In the genomic region with DNA sequence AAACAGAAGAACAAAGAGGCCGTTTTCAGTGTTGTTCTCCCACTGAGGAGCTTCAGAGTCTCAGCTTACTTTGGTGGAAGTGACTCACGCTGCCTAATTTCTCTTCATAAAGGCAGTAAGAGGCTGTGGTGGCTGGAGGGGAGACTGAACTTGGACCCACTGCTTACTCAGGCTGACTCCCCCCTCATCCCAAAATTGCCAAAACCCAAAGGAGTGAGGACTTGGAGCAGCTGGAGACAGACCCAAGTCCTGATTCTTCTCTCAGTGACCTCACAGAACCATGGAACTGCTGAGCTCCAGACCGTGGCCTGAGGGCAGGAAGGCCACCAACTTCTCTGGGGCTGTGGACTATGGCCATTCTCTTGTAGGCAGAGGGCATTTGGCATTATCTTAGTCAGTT, we compare ENCODE assay signal across 27 mouse cellular contexts. TPM values are rescaled to one million over a fixed set of nuclear protein-coding genes. Genes with fewer than 3 reads are reported as not detected.
A peak's percentile ranks its signal among the peaks of the same experiment; 100 is the strongest.
DNase-seq lines count a peak whose midpoint lies in the region; ATAC-seq and TF ChIP-seq lines count a peak whose summit lies in the region.
"Had no signal": no experiment of that assay in that cellular context is flagged by ENCODE, and none has a peak within 500 bp of the region (broad histone marks: within the 10 kb centered on the region; RNA-seq: fewer than 3 reads in every experiment).

No protein-coding gene starts in this region.

- no peaks in the 10 kb centered on the region for H3K4me1 ChIP-seq in kidney, adult 2 months (ENCODE audit: control insufficient read depth, insufficient read depth, low read length)
- H3K4me1 ChIP-seq in kidney, embryonic 15.5 days, result no peaks in the 10 kb centered on the region
- H3K4me1 ChIP-seq in testis, adult 2 months (ENCODE audit: control insufficient read depth, insufficient read depth, low read length), result no peaks in the 10 kb centered on the region
- H3K4me1 ChIP-seq: embryonic facial prominence, embryonic 13.5 days; embryonic facial prominence, embryonic 15.5 days had no signal

- H3K27ac ChIP-seq in kidney, adult 2 months (ENCODE audit: insufficient read depth, low read depth, low read length), result no peak overlapping the region
- no peak overlapping the region for H3K27ac ChIP-seq in kidney, embryonic 15.5 days
- peak overlapping the region; percentile 71 for H3K27ac ChIP-seq in testis, adult 2 months (ENCODE audit: control insufficient read depth, insufficient read depth, low read depth, low read length)
- H3K27ac ChIP-seq in layer of hippocampus, adult 2 months, result no peak overlapping the region
- H3K27ac ChIP-seq: embryonic facial prominence, embryonic 13.5 days; embryonic facial prominence, embryonic 15.5 days; forebrain, embryonic 10.5 days; forebrain, embryonic 12.5 days had no signal

- no peaks in the 10 kb centered on the region for H3K9me3 ChIP-seq in kidney, embryonic 15.5 days (replicated peaks)
- H3K9me3 ChIP-seq: embryonic facial prominence, embryonic 13.5 days; embryonic facial prominence, embryonic 15.5 days; forebrain, embryonic 10.5 days; forebrain, embryonic 12.5 days; G1E had no signal

- peak; percentile 27 for DNase-seq in kidney, adult 2 months
- DNase-seq in testis, postnatal 10 days (ENCODE audit: low spot score), result no peak
- DNase-seq in Muller cell, postnatal 12 days (ENCODE audit: inconsistent ontology term), result peak; percentile 2
- DNase-seq in cerebellum, adult 9-10 months, result no peak
- DNase-seq in layer of hippocampus, adult 2 months (ENCODE audit: low spot score in 2 of 2), result no peak
- DNase-seq: adrenal gland, adult 2 months; adrenal gland, postnatal 10 days; adrenal gland, postnatal 25 days; cerebellum, adult 11 months; cerebellum, adult 18-20 months; cerebellum, adult 8-10 months; cerebellum, postnatal 10 days; cerebellum, postnatal 25 days had no signal

- no peak overlapping the region for H3K9ac ChIP-seq in kidney, embryonic 15.5 days
- H3K9ac ChIP-seq: embryonic facial prominence, embryonic 13.5 days; embryonic facial prominence, embryonic 15.5 days; forebrain, embryonic 12.5 days had no signal

- TF ChIP-seq POLR2A in kidney, adult 2 months (IDR thresholded peaks at IDR 0.05; ENCODE audit: low read depth, low read length), result no peak
- peak; percentile 69; the same call in 1 of the 2 replicates for TF ChIP-seq POLR2A in testis, adult 2 months (IDR thresholded peaks at IDR 0.05; ENCODE audit: control insufficient read depth, low read depth, low read length)

- no peaks in the 10 kb centered on the region for H3K36me3 ChIP-seq in kidney, adult 2 months (ENCODE audit: control insufficient read depth, insufficient read depth, low read length)
- no peaks in the 10 kb centered on the region for H3K36me3 ChIP-seq in kidney, embryonic 15.5 days
- no peaks in the 10 kb centered on the region for H3K36me3 ChIP-seq in testis, adult 2 months (ENCODE audit: control insufficient read depth, insufficient read depth, low read length)
- H3K36me3 ChIP-seq: embryonic facial prominence, embryonic 13.5 days; embryonic facial prominence, embryonic 15.5 days; forebrain, embryonic 10.5 days; forebrain, embryonic 12.5 days; G1E had no signal

- H3K4me2 ChIP-seq in kidney, embryonic 15.5 days, result no peak overlapping the region
- H3K4me2 ChIP-seq: embryonic facial prominence, embryonic 13.5 days; embryonic facial prominence, embryonic 15.5 days; forebrain, embryonic 12.5 days had no signal

- no peak for ATAC-seq in kidney, embryonic 15.5 days (replicated peaks; ENCODE audit: low FRiP score)
- ATAC-seq: CD4-positive, CD25-positive, alpha-beta regulatory T cell, adult 4 months; forebrain, embryonic 14.5 days; forebrain, embryonic 16.5 days had no signal

- no peaks in the 10 kb centered on the region for H3K27me3 ChIP-seq in kidney, adult 2 months (replicated peaks; ENCODE audit: control insufficient read depth, insufficient read depth, low read length)
- no peaks in the 10 kb centered on the region for H3K27me3 ChIP-seq in kidney, embryonic 15.5 days
- no peaks in the 10 kb centered on the region for H3K27me3 ChIP-seq in testis, adult 2 months (ENCODE audit: control insufficient read depth, insufficient read depth, low read length)
- H3K27me3 ChIP-seq: CH12.LX; embryonic facial prominence, embryonic 13.5 days; embryonic facial prominence, embryonic 15.5 days; forebrain, embryonic 12.5 days had no signal

- H3K4me3 ChIP-seq in kidney, adult 2 months (ENCODE audit: insufficient read depth, low read depth, low read length), result no peak overlapping the region
- H3K4me3 ChIP-seq in kidney, embryonic 15.5 days (replicated peaks), result no peak overlapping the region
- peak overlapping the region; percentile 76 for H3K4me3 ChIP-seq in testis, adult 2 months (ENCODE audit: control insufficient read depth, low read depth, low read length)
- no peak overlapping the region for H3K4me3 ChIP-seq in layer of hippocampus, adult 2 months
- H3K4me3 ChIP-seq: embryonic facial prominence, embryonic 13.5 days; embryonic facial prominence, embryonic 15.5 days; erythroblast, embryonic 14.5 days; forebrain, embryonic 10.5 days; forebrain, embryonic 12.5 days had no signal

- WGBS in kidney, adult 2 months, result 78% methylated on average over 3 of the region's 3 CpGs
- WGBS in kidney, embryonic 15.5 days, result 68% methylated on average over 3 of the region's 3 CpGs

- no peak for TF ChIP-seq CTCF in kidney, adult 2 months (conservative IDR thresholded peaks at IDR 0.05; ENCODE audit: insufficient read depth, insufficient read length, low read depth, low read length)
- no peak for TF ChIP-seq CTCF in testis, adult 2 months (IDR thresholded peaks at IDR 0.05; ENCODE audit: control insufficient read depth, insufficient read depth, insufficient replicate concordance, low read depth, low read length)
- no peak for TF ChIP-seq CTCF in layer of hippocampus, adult 2 months (conservative IDR thresholded peaks at IDR 0.05)

RNA-seq across cellular contexts. Expression of a gene that starts 2.0 kb away (rescaled TPM):
- polyA plus RNA-seq in kidney, adult 2 months (2012; rRNA removed), result 0.07 and 0.25 TPM in 2 replicates
- not detected in 2 replicates for polyA plus RNA-seq in kidney, embryonic 15.5 days (2015; fragmentation: Nextera tagmentation; extraction: Ambion mirVana)
- polyA plus RNA-seq in testis, adult 2 months (2012; rRNA removed), result 132 and 166 TPM in 2 replicates
- not detected for total RNA-seq in layer of hippocampus, adult 2 months (2021)
- total RNA-seq: adrenal gland, adult 2 months; adrenal gland, postnatal 25 days; adrenal gland, postnatal 4 days; CH12.LX; G1E had no signal
- polyA plus RNA-seq: CD4-positive, CD25-positive, alpha-beta regulatory T cell, adult 4 months; embryonic facial prominence, embryonic 11.5 days; embryonic facial prominence, embryonic 13.5 days; erythroblast, embryonic 14.5 days; forebrain, embryonic 10.5 days; forebrain, embryonic 12.5 days; forebrain, embryonic 14.5 days; G1E had no signal

RNA-seq across cellular contexts. Expression of a gene that starts 21.2 kb away (rescaled TPM):
- polyA plus RNA-seq in kidney, adult 2 months (2012; rRNA removed), result 6.2 and 10.5 TPM in 2 replicates
- polyA plus RNA-seq in kidney, embryonic 15.5 days (2015; fragmentation: Nextera tagmentation; extraction: Ambion mirVana), result 75.5 and 86.8 TPM in 2 replicates
- polyA plus RNA-seq in testis, adult 2 months (2012; rRNA removed), result 4.7 and 6.5 TPM in 2 replicates
- 10 to 100 TPM; 45.8 to 59.2 TPM for total RNA-seq in layer of hippocampus, adult 2 months (2021)

Comparison
In these comparisons a context has a peak if more than half of its experiments do, and no peak if none do; other contexts are left out.
1. DNase-seq: peak in kidney, adult 2 months (single experiment) and Muller cell, postnatal 12 days (single experiment); none in testis, postnatal 10 days (single experiment), cerebellum, adult 9-10 months (single experiment) and layer of hippocampus, adult 2 months (0 of 2).
2. RNA of a gene that starts 2.0 kb away (polyA plus RNA-seq): 132 to 166 TPM in testis, adult 2 months; 0.07 to 0.25 TPM in kidney, adult 2 months and not detected in kidney, embryonic 15.5 days; every median in the first group is over 100 times any median in the second.